Mouse (Mus musculus): ENCODE measurements around the gene Etv3. TPM values are rescaled to one million over a fixed set of nuclear protein-coding genes. Genes with fewer than 3 reads are reported as not detected.
A peak's percentile ranks its signal among the peaks of the same experiment; 100 is the strongest.
"Not testable (repeated sequence)": the region's sequence is repeated elsewhere in the genome, so short reads cannot be mapped to it uniquely, and the experiment has no call there.

Etv3 gene
- 7.3 and 9.3 TPM in 2 replicates for polyA plus RNA-seq (2014; fragmentation: Nextera tagmentation; extraction: Ambion mirVana)

GRCm38 (mm10) chr3:87525043-87525836 is at the start of gene Etv3:
Gene Etv3, plus strand, starts transcription at chr3:87525407.
- Histone ChIP-seq H3K9me3 (ENCODE audit: control insufficient read depth, low read length) (no peaks in the 10 kb centered on the region), H3K36me3 (ENCODE audit: control insufficient read depth, insufficient read depth, low read length) (peaks cover 32% of the 10 kb centered on the region), H3K4me1 (ENCODE audit: control insufficient read depth in 2 of 2, insufficient read depth in 2 of 2, low read length in 2 of 2) (peaks cover 11 to 30% of the 10 kb centered on the region in 2 experiments), H3K27me3 (ENCODE audit: control insufficient read depth, insufficient read depth, low read length) (no peaks in the 10 kb centered on the region), H3K4me2 (ENCODE audit: low read length) (peak within 1 kb of the TSS; percentile 87), H3K9ac (ENCODE audit: low read length) (peak within 1 kb of the TSS; percentile 98), H3K27ac (replicated peaks in 1 of 2; ENCODE audit: control insufficient read depth in 1 of 2, insufficient read depth in 1 of 2, low read depth in 2 of 2, low read length in 2 of 2) (peak within 1 kb of the TSS; percentile 92 to 93), H3K4me3 (ENCODE audit: control insufficient read depth in 1 of 2, insufficient read depth in 1 of 2, low read depth in 1 of 2, low read length in 2 of 2) (peak within 1 kb of the TSS; percentile 90 to 98)
- WGBS: 3% methylated on average over 64 of the region's 64 CpGs
- ATAC-seq (ENCODE audit: insufficient number of reproducible peaks, insufficient read depth, low FRiP score, low read depth): peak; percentile 95

- not testable (repeated sequence) for H3K9ac ChIP-seq (ENCODE audit: low read length); H3K4me3 ChIP-seq (ENCODE audit: control insufficient read depth in 1 of 2, insufficient read depth in 1 of 2, low read depth in 1 of 2, low read length in 2 of 2); H3K9me3 ChIP-seq (ENCODE audit: control insufficient read depth, low read length); H3K36me3 ChIP-seq (ENCODE audit: control insufficient read depth, insufficient read depth, low read length); H3K27me3 ChIP-seq (ENCODE audit: control insufficient read depth, insufficient read depth, low read length); H3K27ac ChIP-seq (replicated peaks in 1 of 2; ENCODE audit: control insufficient read depth in 1 of 2, insufficient read depth in 1 of 2, low read depth in 2 of 2, low read length in 2 of 2); H3K4me2 ChIP-seq (ENCODE audit: low read length); ATAC-seq (ENCODE audit: insufficient number of reproducible peaks, insufficient read depth, low FRiP score, low read depth); H3K4me1 ChIP-seq (ENCODE audit: control insufficient read depth in 2 of 2, insufficient read depth in 2 of 2, low read length in 2 of 2)
- WGBS: 78% methylated on average over 3 of the region's 3 CpGs
Observed at GRCm38 (mm10) chr3:87477948-87478347, 47.3 kb upstream of the Etv3 start.

- 76% methylated on average over 6 of the region's 6 CpGs for WGBS
- not testable (repeated sequence) for ATAC-seq (ENCODE audit: insufficient number of reproducible peaks, insufficient read depth, low FRiP score, low read depth); H3K4me1 ChIP-seq (ENCODE audit: control insufficient read depth in 2 of 2, insufficient read depth in 2 of 2, low read length in 2 of 2); H3K36me3 ChIP-seq (ENCODE audit: control insufficient read depth, insufficient read depth, low read length); H3K4me3 ChIP-seq (ENCODE audit: control insufficient read depth in 1 of 2, insufficient read depth in 1 of 2, low read depth in 1 of 2, low read length in 2 of 2); H3K4me2 ChIP-seq (ENCODE audit: low read length); H3K27ac ChIP-seq (replicated peaks in 1 of 2; ENCODE audit: control insufficient read depth in 1 of 2, insufficient read depth in 1 of 2, low read depth in 2 of 2, low read length in 2 of 2); H3K9me3 ChIP-seq (ENCODE audit: control insufficient read depth, low read length); H3K9ac ChIP-seq (ENCODE audit: low read length); H3K27me3 ChIP-seq (ENCODE audit: control insufficient read depth, insufficient read depth, low read length)
Observed at GRCm38 (mm10) chr3:87478596-87478995, 46.6 kb upstream of the Etv3 start.

- H3K4me3 ChIP-seq (ENCODE audit: control insufficient read depth in 1 of 2, insufficient read depth in 1 of 2, low read depth in 1 of 2, low read length in 2 of 2); H3K9ac ChIP-seq (ENCODE audit: low read length); H3K4me2 ChIP-seq (ENCODE audit: low read length); H3K9me3 ChIP-seq (ENCODE audit: control insufficient read depth, low read length); H3K36me3 ChIP-seq (ENCODE audit: control insufficient read depth, insufficient read depth, low read length); H3K4me1 ChIP-seq (ENCODE audit: control insufficient read depth in 2 of 2, insufficient read depth in 2 of 2, low read length in 2 of 2); H3K27me3 ChIP-seq (ENCODE audit: control insufficient read depth, insufficient read depth, low read length); H3K27ac ChIP-seq (replicated peaks in 1 of 2; ENCODE audit: control insufficient read depth in 1 of 2, insufficient read depth in 1 of 2, low read depth in 2 of 2, low read length in 2 of 2); ATAC-seq (ENCODE audit: insufficient number of reproducible peaks, insufficient read depth, low FRiP score, low read depth): not testable (repeated sequence)
Observed at GRCm38 (mm10) chr3:87479230-87479629, 46.0 kb upstream of the Etv3 start.

- H3K36me3 ChIP-seq (ENCODE audit: control insufficient read depth, insufficient read depth, low read length): no peaks in the 10 kb centered on the region
- H3K9me3 ChIP-seq (ENCODE audit: control insufficient read depth, low read length): no peaks in the 10 kb centered on the region
- no peak overlapping the region for H3K9ac ChIP-seq (ENCODE audit: low read length)
- H3K4me1 ChIP-seq (ENCODE audit: control insufficient read depth in 2 of 2, insufficient read depth in 2 of 2, low read length in 2 of 2): no peaks in the 10 kb centered on the region
- no peak overlapping the region for H3K4me3 ChIP-seq (ENCODE audit: control insufficient read depth in 1 of 2, insufficient read depth in 1 of 2, low read depth in 1 of 2, low read length in 2 of 2)
- no peaks in the 10 kb centered on the region for H3K27me3 ChIP-seq (ENCODE audit: control insufficient read depth, insufficient read depth, low read length)
- no peak overlapping the region for H3K27ac ChIP-seq (replicated peaks in 1 of 2; ENCODE audit: control insufficient read depth in 1 of 2, insufficient read depth in 1 of 2, low read depth in 2 of 2, low read length in 2 of 2)
- WGBS: 90% methylated on average over 4 of the region's 4 CpGs
- no peak overlapping the region for H3K4me2 ChIP-seq (ENCODE audit: low read length)
- no peak for ATAC-seq (ENCODE audit: insufficient number of reproducible peaks, insufficient read depth, low FRiP score, low read depth)
Observed at GRCm38 (mm10) chr3:87487392-87487791, 37.8 kb upstream of the Etv3 start.

- WGBS: 68% methylated on average over 2 of the region's 2 CpGs
- H3K36me3 ChIP-seq (ENCODE audit: control insufficient read depth, insufficient read depth, low read length): no peaks in the 10 kb centered on the region
- no peak overlapping the region for H3K9ac ChIP-seq (ENCODE audit: low read length)
- H3K4me3 ChIP-seq (ENCODE audit: control insufficient read depth in 1 of 2, insufficient read depth in 1 of 2, low read depth in 1 of 2, low read length in 2 of 2): no peak overlapping the region
- no peaks in the 10 kb centered on the region for H3K27me3 ChIP-seq (ENCODE audit: control insufficient read depth, insufficient read depth, low read length)
- H3K4me2 ChIP-seq (ENCODE audit: low read length): no peak overlapping the region
- H3K27ac ChIP-seq (replicated peaks in 1 of 2; ENCODE audit: control insufficient read depth in 1 of 2, insufficient read depth in 1 of 2, low read depth in 2 of 2, low read length in 2 of 2): no peak overlapping the region
- H3K9me3 ChIP-seq (ENCODE audit: control insufficient read depth, low read length): no peaks in the 10 kb centered on the region
- no peaks in the 10 kb centered on the region for H3K4me1 ChIP-seq (ENCODE audit: control insufficient read depth in 2 of 2, insufficient read depth in 2 of 2, low read length in 2 of 2)
- ATAC-seq (ENCODE audit: insufficient number of reproducible peaks, insufficient read depth, low FRiP score, low read depth): no peak
Observed at GRCm38 (mm10) chr3:87487911-87488310, 37.3 kb upstream of the Etv3 start.

- H3K27ac ChIP-seq (replicated peaks in 1 of 2; ENCODE audit: control insufficient read depth in 1 of 2, insufficient read depth in 1 of 2, low read depth in 2 of 2, low read length in 2 of 2): no peak overlapping the region
- H3K36me3 ChIP-seq (ENCODE audit: control insufficient read depth, insufficient read depth, low read length): no peaks in the 10 kb centered on the region
- H3K9me3 ChIP-seq (ENCODE audit: control insufficient read depth, low read length): no peaks in the 10 kb centered on the region
- H3K4me3 ChIP-seq (ENCODE audit: control insufficient read depth in 1 of 2, insufficient read depth in 1 of 2, low read depth in 1 of 2, low read length in 2 of 2): no peak overlapping the region
- ATAC-seq (ENCODE audit: insufficient number of reproducible peaks, insufficient read depth, low FRiP score, low read depth): no peak; the same call in 1 of the 2 replicates
- 77% methylated on average over 9 of the region's 9 CpGs for WGBS
- H3K4me1 ChIP-seq (ENCODE audit: control insufficient read depth in 2 of 2, insufficient read depth in 2 of 2, low read length in 2 of 2): no peaks in the 10 kb centered on the region
- H3K9ac ChIP-seq (ENCODE audit: low read length): no peak overlapping the region
- H3K27me3 ChIP-seq (ENCODE audit: control insufficient read depth, insufficient read depth, low read length): peaks cover 4% of the 10 kb centered on the region; the same call in 1 of the 2 replicates
- H3K4me2 ChIP-seq (ENCODE audit: low read length): no peak overlapping the region
Observed at GRCm38 (mm10) chr3:87498266-87498665, 26.9 kb upstream of the Etv3 start.

GRCm38 (mm10) chr3:87499072-87499471 is 26.1 kb upstream of the Etv3 start:
- 11% methylated on average over 3 of the region's 3 CpGs for WGBS
- no peak for ATAC-seq (ENCODE audit: insufficient number of reproducible peaks, insufficient read depth, low FRiP score, low read depth)

More at GRCm38 (mm10) chr3:87499072-87499471, 26.1 kb upstream of the Etv3 start:
- peaks cover 4% of the 10 kb centered on the region; the same call in 1 of the 2 replicates for H3K27me3 ChIP-seq (ENCODE audit: control insufficient read depth, insufficient read depth, low read length)
- H3K27ac ChIP-seq (replicated peaks in 1 of 2; ENCODE audit: control insufficient read depth in 1 of 2, insufficient read depth in 1 of 2, low read depth in 2 of 2, low read length in 2 of 2): no peak overlapping the region
- H3K36me3 ChIP-seq (ENCODE audit: control insufficient read depth, insufficient read depth, low read length): no peaks in the 10 kb centered on the region
- no peaks in the 10 kb centered on the region for H3K4me1 ChIP-seq (ENCODE audit: control insufficient read depth in 2 of 2, insufficient read depth in 2 of 2, low read length in 2 of 2)
- H3K4me2 ChIP-seq (ENCODE audit: low read length): no peak overlapping the region
- no peak overlapping the region for H3K9ac ChIP-seq (ENCODE audit: low read length)
- H3K9me3 ChIP-seq (ENCODE audit: control insufficient read depth, low read length): no peaks in the 10 kb centered on the region
- no peak overlapping the region for H3K4me3 ChIP-seq (ENCODE audit: control insufficient read depth in 1 of 2, insufficient read depth in 1 of 2, low read depth in 1 of 2, low read length in 2 of 2)
